Mouse (Mus musculus) embryonic facial prominence, embryonic 15.5 days (tissue): ENCODE measurements around the gene AL607142.1. TPM values are rescaled to one million over a fixed set of nuclear protein-coding genes. Genes with fewer than 3 reads are reported as not detected.
A peak's percentile ranks its signal among the peaks of the same experiment; 100 is the strongest.

ENCODE experiments used
- ATAC-seq: fragments of 200-750 bp; cut with Nextera tagmentation; 2 replicates; pipeline ENCODE4 v1.8.0; 2017; ENCODE audit warnings: low read depth, moderate TSS enrichment; ENCODE audit not compliant: insufficient number of reproducible peaks, low FRiP score, low TSS enrichment
- H3K27ac ChIP-seq: fragments of 300-500 bp; sonication (generic); replicated peaks from 2 replicates; pipeline ENCODE4 v1.5.1; 2015; ENCODE audit warnings: mild to moderate bottlenecking, inconsistent platforms
- H3K27me3 ChIP-seq: fragments of 300-500 bp; sonication (generic); 2 replicates; pipeline ENCODE4 v1.6.1; 2015; ENCODE audit warnings: inconsistent platforms
- H3K36me3 ChIP-seq: fragments of 300-500 bp; sonication (generic); 2 replicates; pipeline ENCODE4 v1.6.1; 2015; ENCODE audit warnings: mild to moderate bottlenecking, inconsistent platforms
- H3K4me1 ChIP-seq: fragments of 300-500 bp; sonication (generic); 2 replicates; pipeline ENCODE4 v1.6.1; 2015; ENCODE audit warnings: inconsistent platforms
- H3K4me2 ChIP-seq: fragments of 300-500 bp; sonication (generic); replicated peaks from 2 replicates; pipeline ENCODE4 v1.6.1; 2015; ENCODE audit warnings: mild to moderate bottlenecking, inconsistent platforms
- H3K4me3 ChIP-seq: fragments of 300-500 bp; sonication (generic); replicated peaks from 2 replicates; pipeline ENCODE4 v1.5.1; 2015; ENCODE audit warnings: mild to moderate bottlenecking, inconsistent platforms
- H3K9ac ChIP-seq: fragments of 300-500 bp; sonication (generic); 2 replicates; pipeline ENCODE4 v1.6.1; 2015; ENCODE audit warnings: inconsistent platforms
- H3K9me3 ChIP-seq: fragments of 300-500 bp; sonication (generic); replicated peaks from 2 replicates; pipeline ENCODE4 v1.6.1; 2016; ENCODE audit warnings: inconsistent platforms
- WGBS: fragments of 180-500 bp; shearing (Covaris S2); methylation state at CpG from one replicate; pipeline ENCODE4 v1.1.7; 2015; 5-methylcytosine and 5-hydroxymethylcytosine counted together
- polyA plus RNA-seq: library from polyadenylated mRNA; unstranded; fragments of >200 nt; fragmentation: Nextera tagmentation; extraction: Ambion mirVana; gene quantifications from 2 replicates; pipeline ENCODE4 v1.2.1, GENCODE M21; 2015

Gene AL607142.1
- polyA plus RNA-seq, 1 experiment from 2014 or later: not detected

DNA sequence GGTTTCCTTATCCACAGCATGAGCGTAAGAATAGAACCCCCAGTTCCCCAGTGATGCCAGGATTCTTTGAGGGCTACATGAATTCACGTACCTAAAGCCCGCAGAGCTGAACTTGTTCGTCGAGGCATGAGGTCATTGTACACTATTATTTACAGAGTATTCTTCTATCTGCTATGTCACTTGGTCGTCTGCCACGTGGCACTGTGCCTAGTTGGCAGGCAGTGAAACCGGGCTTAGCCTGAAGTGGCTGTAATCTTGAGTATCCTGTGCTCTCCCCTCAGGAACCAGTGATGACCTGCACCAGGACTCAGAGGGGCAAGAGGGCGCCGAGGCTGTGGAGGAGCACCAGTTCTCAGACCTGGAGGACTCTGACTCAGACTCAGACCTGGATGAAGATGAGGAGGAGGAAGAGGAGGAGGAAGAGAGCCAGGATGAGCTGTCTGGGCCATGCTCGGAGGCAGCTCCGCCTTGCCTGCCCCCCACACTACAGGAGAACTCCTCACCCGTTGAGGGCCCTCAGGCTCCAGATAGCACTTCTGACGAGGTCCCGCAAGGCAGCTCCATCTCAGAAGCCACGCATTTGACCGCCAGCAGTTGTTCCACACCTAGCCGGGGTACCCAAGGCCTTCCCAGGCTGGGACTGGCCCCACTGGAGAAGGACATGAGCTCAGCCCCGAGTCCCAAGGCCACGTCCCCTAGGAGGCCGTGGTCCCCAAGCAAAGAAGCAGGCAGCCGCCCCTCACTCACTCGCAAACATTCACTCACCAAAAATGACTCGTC is 66.8 kb downstream of the AL607142.1 start:
- no peak for ATAC-seq

DNA sequence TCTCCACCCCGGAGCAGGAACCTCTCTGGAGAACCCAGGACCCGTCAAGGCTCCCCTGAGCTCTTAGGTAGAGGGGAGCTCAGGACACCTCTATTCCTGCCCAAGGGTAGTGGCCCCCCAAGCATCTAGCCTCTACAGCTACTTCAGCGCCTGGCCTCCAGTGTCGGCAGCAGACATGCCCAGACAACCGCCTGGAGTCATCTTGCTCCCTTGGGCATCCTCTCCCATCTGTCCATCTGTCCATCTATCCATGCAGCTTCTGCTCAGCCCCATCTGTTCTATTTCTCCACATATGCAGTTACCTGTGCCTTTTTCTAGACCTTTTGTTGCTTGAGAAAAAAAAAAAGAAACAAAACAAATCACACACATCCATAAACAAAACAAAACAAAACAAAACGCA is 69.4 kb downstream of the AL607142.1 start:
- no peak overlapping the region for H3K4me2 ChIP-seq
- H3K4me3 ChIP-seq: no peak overlapping the region
- no peaks in the 10 kb centered on the region for H3K9me3 ChIP-seq
- no peaks in the 10 kb centered on the region for H3K27me3 ChIP-seq
- H3K36me3 ChIP-seq: no peaks in the 10 kb centered on the region
- H3K4me1 ChIP-seq: 0 out of 2 replicates have a peak, but pooled peaks cover 8% of the 10 kb centered on the region
- no peak overlapping the region for H3K27ac ChIP-seq
- 69% methylated on average over 6 of the region's 6 CpGs for WGBS
- ATAC-seq: no peak
- no peak overlapping the region for H3K9ac ChIP-seq

More for the DNA sequence above, 66.8 kb downstream of the AL607142.1 start:
- Histone ChIP-seq H3K4me3 (no peak overlapping the region), H3K9ac (no peak overlapping the region), H3K36me3 (no peaks in the 10 kb centered on the region), H3K27ac (no peak overlapping the region), H3K4me2 (no peak overlapping the region), H3K4me1 (peaks cover 19% of the 10 kb centered on the region; the same call in 1 of the 2 replicates), H3K27me3 (no peaks in the 10 kb centered on the region), H3K9me3 (no peaks in the 10 kb centered on the region)
- 65% methylated on average over 24 of the region's 24 CpGs for WGBS

DNA sequence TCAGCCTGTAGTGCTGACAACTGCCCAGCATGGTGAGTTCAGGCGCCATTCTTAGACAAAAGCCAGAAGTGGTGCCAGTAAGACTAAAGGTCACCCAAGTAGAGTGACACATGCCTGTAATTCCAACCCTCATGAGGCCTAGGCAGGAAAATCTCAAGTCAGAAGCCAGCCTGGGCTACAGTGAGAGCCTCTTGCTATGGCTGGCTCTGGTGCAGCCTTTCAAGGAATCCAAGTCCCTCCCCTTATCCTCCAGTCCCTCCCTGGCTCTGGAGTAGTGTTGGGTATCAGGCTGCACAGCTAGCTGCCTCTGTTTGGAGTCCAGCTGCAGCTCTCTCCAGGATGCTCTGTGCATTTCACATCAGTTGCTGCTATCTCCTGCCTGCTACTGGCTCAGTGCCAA is 77.0 kb downstream of the AL607142.1 start:
- H3K4me2 ChIP-seq: no peak overlapping the region
- H3K27me3 ChIP-seq: no peaks in the 10 kb centered on the region
- H3K36me3 ChIP-seq: no peaks in the 10 kb centered on the region
- H3K9ac ChIP-seq: no peak overlapping the region
- ATAC-seq: no peak
- no peaks in the 10 kb centered on the region for H3K9me3 ChIP-seq
- no peak overlapping the region for H3K27ac ChIP-seq
- 72% methylated on average over 1 of the region's 1 CpGs for WGBS
- H3K4me3 ChIP-seq: no peak overlapping the region
- H3K4me1 ChIP-seq: 0 out of 2 replicates have a peak, but pooled peaks cover 7% of the 10 kb centered on the region

DNA sequence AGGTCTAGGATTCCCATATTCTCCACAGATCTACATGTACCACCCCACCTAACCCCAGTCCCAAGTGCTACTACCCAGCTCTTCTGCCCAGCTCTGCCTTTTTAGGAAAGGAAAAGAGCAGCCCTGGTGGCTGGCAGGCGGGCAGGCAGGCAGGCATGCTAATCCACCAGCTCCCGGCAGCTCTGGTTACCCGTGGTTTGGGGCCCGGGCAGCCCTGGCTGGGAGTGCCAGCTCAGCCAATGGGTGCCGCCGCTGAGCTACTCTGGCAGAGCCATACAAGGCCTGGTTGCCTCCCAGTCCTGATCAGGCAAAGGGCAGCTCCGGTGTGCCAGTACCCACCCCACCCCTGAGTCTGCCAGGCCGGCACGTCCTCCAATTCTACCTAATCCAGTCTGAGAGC is 78.1 kb downstream of the AL607142.1 start:
- peak; percentile 36; the same call in 1 of the 2 replicates for ATAC-seq
- WGBS: 70% methylated on average over 9 of the region's 9 CpGs
- H3K27ac ChIP-seq: no peak overlapping the region

More for the DNA sequence above, 78.1 kb downstream of the AL607142.1 start:
- Histone ChIP-seq H3K4me3 (no peak overlapping the region), H3K9ac (no peak overlapping the region), H3K36me3 (no peaks in the 10 kb centered on the region), H3K4me1 (0 out of 2 replicates have a peak, but pooled peaks cover 9% of the 10 kb centered on the region), H3K4me2 (no peak overlapping the region), H3K9me3 (no peaks in the 10 kb centered on the region), H3K27me3 (no peaks in the 10 kb centered on the region)

Other genes starting within 250 kb of the AL607142.1 start
- gene Edn2, start 96.2 kb downstream of the AL607142.1 start, polyA plus RNA-seq: 10.1 and 10.6 TPM in 2 replicates
- gene Foxo6, start 222.4 kb downstream of the AL607142.1 start, polyA plus RNA-seq: 0.95 and 1.0 TPM in 2 replicates